Mouse (Mus musculus): ENCODE measurements around the gene 1810043G02Rik. TPM values are rescaled to one million over a fixed set of nuclear protein-coding genes. Genes with fewer than 3 reads are reported as not detected.
"Not testable (repeated sequence)": the region's sequence is repeated elsewhere in the genome, so short reads cannot be mapped to it uniquely, and the experiment has no call there.

1810043G02Rik gene
- 10 to 100 TPM; 18.6 to 20.9 TPM for total RNA-seq (2021)
- long read RNA-seq, experiment 1, partial matches to known transcripts, result 1 of 6 reads
- long read RNA-seq, experiment 1, other reads (novel, unspliced or antisense), result 5 of 6 reads
- long read RNA-seq, experiment 2, partial matches to known transcripts, result 1 of 1 reads
- long read RNA-seq, experiment 2, other reads (novel, unspliced or antisense), result 0 of 1 reads

GRCm38 (mm10) chr10:77978351-77979350 lies at the start of gene 1810043G02Rik:
Gene 1810043G02Rik, plus strand, starts transcription at chr10:77978524.
- peak; percentile 100 for DNase-seq

GRCm38 (mm10) chr10:77939685-77940084 lies 38.6 kb upstream of the 1810043G02Rik start:
- peak in 1 of 2 experiments; percentile 16 for DNase-seq

GRCm38 (mm10) chr10:77950468-77950867 lies 27.9 kb upstream of the 1810043G02Rik start:
- DNase-seq, result not testable (repeated sequence)

DNA sequence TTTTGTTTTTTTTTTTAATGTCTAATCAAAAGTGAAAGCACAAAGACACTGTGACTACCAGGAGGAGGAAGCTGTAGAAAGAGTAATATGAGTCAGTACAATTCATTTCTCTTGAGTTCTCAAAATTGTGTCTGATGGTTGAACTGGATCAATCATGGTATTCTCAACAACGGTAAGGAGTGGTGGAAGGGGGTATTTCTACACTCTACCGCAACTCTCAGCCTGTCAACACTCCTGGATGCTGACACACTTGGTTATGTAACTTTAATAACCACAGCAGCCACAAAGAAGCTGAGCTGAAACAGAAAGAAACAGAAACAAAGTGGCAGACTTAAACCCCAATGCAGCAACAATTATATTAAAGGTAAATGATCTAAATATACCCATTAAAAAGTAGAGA lies 15.6 kb upstream of the 1810043G02Rik start:
- DNase-seq, result no peak

GRCm38 (mm10) chr10:77963971-77964370 lies 14.4 kb upstream of the 1810043G02Rik start:
- no peak for DNase-seq

GRCm38 (mm10) chr10:77969274-77969972 lies 8.9 kb upstream of the 1810043G02Rik start:
- peak; percentile 70 to 73 for DNase-seq

DNA sequence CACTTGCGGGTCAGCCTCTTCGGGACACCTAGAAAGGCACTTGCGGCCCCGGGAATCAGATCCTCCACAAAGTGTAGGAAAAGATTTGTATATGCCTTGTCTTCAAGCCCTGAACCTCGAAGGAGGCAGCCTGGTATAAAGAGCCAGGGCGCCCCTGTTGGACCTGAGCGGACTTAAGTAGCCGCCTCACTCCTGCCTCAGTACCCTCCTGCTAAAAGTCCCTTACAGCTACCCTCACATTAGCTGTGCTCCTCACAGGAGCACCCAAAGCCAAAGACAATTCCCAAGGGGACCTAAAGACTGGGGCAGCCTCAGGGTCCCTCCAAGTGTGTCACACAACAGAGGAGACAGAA lies 8.4 kb upstream of the 1810043G02Rik start:
- DNase-seq, result no peak

- DNase-seq, result peak in 1 of 2 experiments; percentile 15
Observed at GRCm38 (mm10) chr10:77970481-77970880, 7.8 kb upstream of the 1810043G02Rik start, which contains the start of gene Trpm2. Gene Trpm2, minus strand, starts transcription at chr10:77970563.

DNA sequence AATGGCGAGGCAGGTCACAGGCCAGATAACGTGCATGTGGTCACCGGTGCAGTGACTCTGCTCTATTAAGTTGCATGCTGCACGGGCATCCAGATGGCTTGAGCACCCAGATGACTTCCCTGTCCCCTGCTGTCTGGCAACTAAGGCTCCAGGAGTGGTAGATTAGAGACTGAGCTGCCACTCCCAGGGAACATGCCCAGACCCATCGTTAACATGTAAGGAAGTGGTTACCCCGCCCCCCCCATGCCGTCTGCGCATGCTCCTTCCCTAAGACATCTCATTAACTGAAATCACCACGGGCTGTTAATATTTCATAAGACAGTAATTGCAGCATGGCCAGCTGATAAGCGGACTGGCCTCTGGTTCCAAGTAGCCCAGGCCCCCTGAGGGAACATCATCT lies 7.1 kb upstream of the 1810043G02Rik start:
- peak in 1 of 2 experiments; percentile 25 for DNase-seq

- peak in 1 of 2 experiments; percentile 31 for DNase-seq
Observed at GRCm38 (mm10) chr10:77971709-77972553, 6.4 kb upstream of the 1810043G02Rik start.

GRCm38 (mm10) chr10:77974323-77974722 lies 4.0 kb upstream of the 1810043G02Rik start:
- no peak for DNase-seq

DNA sequence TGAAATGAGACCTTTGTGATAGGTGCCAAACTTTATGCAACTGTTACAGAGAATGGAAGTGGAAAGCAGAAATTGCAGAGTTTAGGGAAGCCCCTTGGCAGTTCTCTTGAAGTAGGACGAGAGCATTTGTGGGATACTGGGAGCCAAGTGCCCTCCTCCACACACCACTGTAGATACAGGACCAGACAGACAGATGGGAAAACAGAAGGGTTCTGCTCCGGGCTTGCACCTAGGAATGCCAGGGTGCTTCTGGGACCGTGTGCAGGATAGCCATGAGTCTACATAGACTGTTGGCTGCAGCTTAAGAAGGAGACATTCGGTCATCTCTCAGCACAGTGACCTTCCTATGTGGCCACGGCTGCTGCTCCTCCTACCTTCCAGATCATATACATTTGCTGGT lies 3.5 kb upstream of the 1810043G02Rik start:
- DNase-seq, result no peak

- DNase-seq, result no peak
Observed at GRCm38 (mm10) chr10:77975653-77976052, 2.7 kb upstream of the 1810043G02Rik start.

GRCm38 (mm10) chr10:77976458-77977150 lies 1.7 kb upstream of the 1810043G02Rik start:
- DNase-seq, result peak; percentile 35 to 73

DNA sequence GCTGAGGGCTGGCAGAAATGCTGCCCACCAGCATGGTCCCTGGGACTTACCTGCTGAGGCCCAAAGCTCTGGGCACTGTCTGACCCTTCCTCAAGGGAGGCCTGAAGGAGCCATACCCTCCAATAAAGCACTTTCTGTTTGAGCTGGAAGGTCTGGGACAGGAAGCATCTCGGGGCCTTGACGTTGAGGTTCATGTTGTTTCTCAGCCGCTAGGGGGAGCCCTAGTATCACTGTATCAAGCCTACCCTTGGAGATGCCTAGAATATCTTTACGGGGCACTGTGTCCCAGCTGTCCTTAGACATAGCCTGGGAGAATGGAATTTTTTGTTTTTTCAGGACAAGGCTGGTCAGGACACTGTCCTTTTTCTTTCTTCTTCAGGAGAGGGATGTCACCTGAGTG lies 6.3 kb downstream of the 1810043G02Rik start:
- DNase-seq, result peak; percentile 69 to 86

DNA sequence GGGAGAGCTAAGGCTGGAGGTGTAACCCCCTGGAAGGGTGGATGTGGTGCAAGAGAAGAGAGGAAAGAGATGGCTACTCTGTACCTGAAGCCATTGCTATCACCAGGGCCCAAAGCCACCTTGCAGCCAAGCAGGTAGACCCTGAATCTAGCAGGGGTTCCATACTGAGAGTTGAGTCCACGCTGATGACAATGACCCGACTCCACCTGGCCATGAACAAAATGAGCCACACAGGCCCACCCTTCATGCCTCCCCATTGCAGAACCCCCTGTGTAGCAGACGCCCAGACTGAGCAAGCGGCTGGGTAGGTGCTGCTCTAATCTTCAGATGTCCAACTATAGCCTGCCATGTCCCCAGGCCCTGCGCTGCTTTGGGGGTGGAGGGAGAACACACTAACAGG lies 7.5 kb downstream of the 1810043G02Rik start:
- DNase-seq, result no peak

DNA sequence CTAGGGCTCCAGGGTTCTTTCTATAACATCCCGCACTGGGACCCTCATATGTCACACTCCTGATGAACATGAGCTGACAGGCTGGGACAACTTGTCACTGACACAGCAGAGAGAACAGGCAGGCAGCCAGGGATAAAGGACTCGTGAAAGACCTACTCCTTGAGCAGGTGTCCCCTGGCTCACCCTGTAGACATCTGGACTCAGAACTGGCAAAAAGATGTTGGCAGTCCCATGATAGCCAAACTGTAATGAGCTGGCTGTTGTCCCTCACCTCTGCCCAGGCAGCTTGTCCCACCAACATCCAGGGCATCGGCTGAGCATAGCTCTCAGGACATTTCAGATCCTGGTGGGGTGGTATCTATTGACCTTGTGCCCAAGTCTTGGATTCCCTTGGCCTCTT lies 17.3 kb downstream of the 1810043G02Rik start:
- DNase-seq, result no peak

DNA sequence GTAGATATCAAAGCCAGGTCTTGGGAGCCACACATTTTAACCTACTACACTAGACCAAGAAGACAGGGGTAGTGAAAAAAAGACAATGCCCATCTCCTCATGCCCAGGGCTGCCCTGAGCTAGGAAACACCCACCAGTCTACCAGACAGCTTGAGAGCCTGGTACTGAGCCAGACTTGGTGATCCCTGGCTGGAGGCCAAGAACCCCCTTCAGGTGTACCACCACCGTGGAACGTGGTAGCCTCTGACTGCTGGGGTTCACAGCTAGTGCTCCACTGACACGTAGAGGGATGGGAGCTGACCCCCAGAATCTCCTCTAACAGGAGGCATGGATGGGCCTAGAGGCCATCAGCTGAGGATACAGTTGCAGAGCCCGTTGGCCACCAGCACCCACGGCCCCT lies 21.9 kb downstream of the 1810043G02Rik start:
- no peak for DNase-seq

- no peak for DNase-seq
Observed at GRCm38 (mm10) chr10:78001796-78002195, 23.5 kb downstream of the 1810043G02Rik start.

- no peak for DNase-seq
Observed at GRCm38 (mm10) chr10:78002316-78002715, 24.0 kb downstream of the 1810043G02Rik start.
